7 mouse cellular contexts compared by ENCODE assay signal in genomic region chr6:126167208-126167590, GRCm38 (mm10). TPM values are rescaled to one million over a fixed set of nuclear protein-coding genes. Genes with fewer than 3 reads are reported as not detected.
DNase-seq lines count a peak whose midpoint lies in the region; ATAC-seq and TF ChIP-seq lines count a peak whose summit lies in the region.

No protein-coding gene starts in this region.

- no peaks in the 10 kb centered on the region for H3K9me3 ChIP-seq in kidney, postnatal 0 days (replicated peaks; ENCODE audit: low read length)
- no peaks in the 10 kb centered on the region for H3K9me3 ChIP-seq in forebrain, embryonic 13.5 days (replicated peaks)
- no peaks in the 10 kb centered on the region for H3K9me3 ChIP-seq in intestine, postnatal 0 days (ENCODE audit: control insufficient read depth)

- TF ChIP-seq POLR2A in small intestine, adult 2 months (IDR thresholded peaks at IDR 0.05; ENCODE audit: low read depth, low read length): no peak

- no peak for ATAC-seq in kidney, postnatal 0 days (replicated peaks; ENCODE audit: low FRiP score, low read depth)
- no peak for ATAC-seq in forebrain, embryonic 13.5 days
- ATAC-seq in intestine, postnatal 0 days: no peak

- no peaks in the 10 kb centered on the region for H3K36me3 ChIP-seq in kidney, postnatal 0 days (ENCODE audit: insufficient read depth, low read length)
- H3K36me3 ChIP-seq in forebrain, embryonic 13.5 days (ENCODE audit: poor library complexity, severe bottlenecking): no peaks in the 10 kb centered on the region
- no peaks in the 10 kb centered on the region for H3K36me3 ChIP-seq in intestine, postnatal 0 days (ENCODE audit: control insufficient read depth, insufficient read depth)
- no peaks in the 10 kb centered on the region for H3K36me3 ChIP-seq in small intestine, adult 2 months (ENCODE audit: control insufficient read depth, insufficient read depth, low read length)

- H3K27ac ChIP-seq in kidney, postnatal 0 days: no peak overlapping the region
- H3K27ac ChIP-seq in forebrain, embryonic 13.5 days: no peak overlapping the region
- no peak overlapping the region for H3K27ac ChIP-seq in intestine, postnatal 0 days (ENCODE audit: low read depth, low read length)
- no peak overlapping the region for H3K27ac ChIP-seq in small intestine, adult 2 months (ENCODE audit: insufficient read depth, low read depth, low read length)

- no peaks in the 10 kb centered on the region for H3K27me3 ChIP-seq in kidney, postnatal 0 days (ENCODE audit: insufficient read depth, low read length)
- H3K27me3 ChIP-seq in forebrain, embryonic 13.5 days: peaks cover 58% of the 10 kb centered on the region
- peaks cover 38% of the 10 kb centered on the region for H3K27me3 ChIP-seq in intestine, postnatal 0 days (replicated peaks; ENCODE audit: control insufficient read depth, insufficient read depth, low read length)
- H3K27me3 ChIP-seq in small intestine, adult 2 months (ENCODE audit: control insufficient read depth, insufficient read depth, low read length): peaks cover 6% of the 10 kb centered on the region; the same call in 1 of the 2 replicates

- DNase-seq in kidney, postnatal 0 days (ENCODE audit: low spot score): no peak
- DNase-seq in kidney, postnatal 10 days: no peak
- DNase-seq in retina, postnatal 1 day: no peak
- DNase-seq in right cerebral cortex, postnatal 25 days: no peak

- WGBS in kidney, postnatal 0 days: 9% methylated on average over 6 of the region's 6 CpGs
- WGBS in forebrain, embryonic 13.5 days: 2% methylated on average over 6 of the region's 6 CpGs
- 5% methylated on average over 6 of the region's 6 CpGs for WGBS in intestine, postnatal 0 days
- WGBS in small intestine, adult 2 months: 4% methylated on average over 6 of the region's 6 CpGs

- H3K4me3 ChIP-seq in kidney, postnatal 0 days (replicated peaks; ENCODE audit: low read depth, low read length): peak overlapping the region; percentile 33; the same call in 1 of the 2 replicates
- peak overlapping the region; percentile 30 for H3K4me3 ChIP-seq in forebrain, embryonic 13.5 days
- peak overlapping the region; percentile 40; the same call in 1 of the 2 replicates for H3K4me3 ChIP-seq in intestine, postnatal 0 days (ENCODE audit: low read depth, low read length)
- peak overlapping the region; percentile 34; the same call in 1 of the 2 replicates for H3K4me3 ChIP-seq in small intestine, adult 2 months (ENCODE audit: low read depth, low read length)

- no peak for TF ChIP-seq CTCF in kidney, postnatal 0 days (IDR thresholded peaks at IDR 0.05; ENCODE audit: low read depth)
- TF ChIP-seq CTCF in intestine, postnatal 0 days (IDR thresholded peaks at IDR 0.05; ENCODE audit: low read depth): no peak
- no peak for TF ChIP-seq CTCF in small intestine, adult 2 months (IDR thresholded peaks at IDR 0.05; ENCODE audit: extremely low read depth, insufficient read length, insufficient replicate concordance, low read depth, low read length)

- 0 out of 2 replicates have a peak, but pooled peaks cover 13% of the 10 kb centered on the region for H3K4me1 ChIP-seq in kidney, postnatal 0 days (replicated peaks; ENCODE audit: insufficient read depth, low read length)
- H3K4me1 ChIP-seq in forebrain, embryonic 13.5 days: peaks cover 48% of the 10 kb centered on the region
- H3K4me1 ChIP-seq in intestine, postnatal 0 days (replicated peaks; ENCODE audit: control insufficient read depth, insufficient read depth, low read length): no peaks in the 10 kb centered on the region
- H3K4me1 ChIP-seq in small intestine, adult 2 months (ENCODE audit: control insufficient read depth, insufficient read depth, insufficient read length, low read length): no peaks in the 10 kb centered on the region

- peak overlapping the region; percentile 89 for H3K4me2 ChIP-seq in kidney, postnatal 0 days (ENCODE audit: low read length)
- H3K4me2 ChIP-seq in forebrain, embryonic 13.5 days: peak overlapping the region; percentile 59
- H3K4me2 ChIP-seq in intestine, postnatal 0 days (replicated peaks; ENCODE audit: low read depth): peak overlapping the region; percentile 62

- H3K9ac ChIP-seq in kidney, postnatal 0 days (ENCODE audit: low read depth, low read length): no peak overlapping the region
- 0 out of 2 replicates have a peak overlapping the region, but pooled peaks have one; percentile 41 for H3K9ac ChIP-seq in forebrain, embryonic 13.5 days
- no peak overlapping the region for H3K9ac ChIP-seq in intestine, postnatal 0 days (ENCODE audit: low read depth, low read length)

RNA-seq across cellular contexts. Expression of gene Ntf3, which starts 0.5 kb away (rescaled TPM):
- 14.6 TPM in 2 replicates for polyA plus RNA-seq in kidney, postnatal 0 days (2015; fragmentation: Nextera tagmentation; extraction: Ambion mirVana)
- 2.4 and 3.6 TPM in 2 replicates for polyA plus RNA-seq in forebrain, embryonic 13.5 days (2015; fragmentation: Nextera tagmentation; extraction: Ambion mirVana)
- polyA plus RNA-seq in intestine, postnatal 0 days (2015; fragmentation: Nextera tagmentation; extraction: Ambion mirVana): 7.2 and 8.1 TPM in 2 replicates
- polyA plus RNA-seq in small intestine, adult 2 months (2012; rRNA removed): 1.2 and 2.3 TPM in 2 replicates
